In genomic region chr14:33362807-33363206, GRCm38 (mm10) we compare ENCODE assay signal across 14 mouse cellular contexts.
DNase-seq lines count a peak whose midpoint lies in the region; ATAC-seq and TF ChIP-seq lines count a peak whose summit lies in the region.
"Had no signal": no experiment of that assay in that cellular context is flagged by ENCODE, and none has a peak within 500 bp of the region (broad histone marks: within the 10 kb centered on the region; RNA-seq: fewer than 3 reads in every experiment).

No protein-coding gene starts in this region.

- 60% methylated on average over 10 of the region's 10 CpGs for WGBS in forebrain, embryonic 10.5 days
- 57% methylated on average over 10 of the region's 10 CpGs for WGBS in forebrain, postnatal 0 days
- 43% methylated on average over 10 of the region's 10 CpGs for WGBS in hindbrain, embryonic 10.5 days
- WGBS in hindbrain, embryonic 11.5 days, result 34% methylated on average over 10 of the region's 10 CpGs

- H3K27ac ChIP-seq in forebrain, embryonic 10.5 days, result peak overlapping the region; percentile 6; the same call in 1 of the 2 replicates
- H3K27ac ChIP-seq in forebrain, postnatal 0 days (ENCODE audit: low read depth, low read length), result no peak overlapping the region
- H3K27ac ChIP-seq in hindbrain, embryonic 10.5 days, result peak overlapping the region; percentile 62; the same call in 1 of the 2 replicates
- no peak overlapping the region for H3K27ac ChIP-seq in hindbrain, embryonic 11.5 days (ENCODE audit: low read depth, low read length)
- peak overlapping the region; percentile 27; the same call in 1 of the 2 replicates for H3K27ac ChIP-seq in testis, adult 2 months (ENCODE audit: control insufficient read depth, insufficient read depth, low read depth, low read length)
- H3K27ac ChIP-seq: forebrain, embryonic 15.5 days; hindbrain, embryonic 15.5 days had no signal

- H3K4me2 ChIP-seq in forebrain, postnatal 0 days (ENCODE audit: low read depth), result no peak overlapping the region
- H3K4me2 ChIP-seq in hindbrain, embryonic 11.5 days (replicated peaks; ENCODE audit: low read depth, low read length), result no peak overlapping the region
- H3K4me2 ChIP-seq: forebrain, embryonic 15.5 days; hindbrain, embryonic 15.5 days had no signal

- H3K4me1 ChIP-seq in forebrain, embryonic 10.5 days, result peaks cover 28% of the 10 kb centered on the region
- no peaks in the 10 kb centered on the region for H3K4me1 ChIP-seq in forebrain, postnatal 0 days (ENCODE audit: insufficient read depth)
- H3K4me1 ChIP-seq in hindbrain, embryonic 10.5 days (replicated peaks), result peaks cover 48% of the 10 kb centered on the region
- peaks cover 3% of the 10 kb centered on the region; the same call in 1 of the 2 replicates for H3K4me1 ChIP-seq in hindbrain, embryonic 11.5 days (replicated peaks; ENCODE audit: control insufficient read depth, insufficient read depth, low read length)
- no peaks in the 10 kb centered on the region; the same call in 1 of the 2 replicates for H3K4me1 ChIP-seq in testis, adult 2 months (ENCODE audit: control insufficient read depth, insufficient read depth, low read length)

- TF ChIP-seq POLR2A in testis, adult 2 months (IDR thresholded peaks at IDR 0.05; ENCODE audit: control insufficient read depth, low read depth, low read length), result no peak

- DNase-seq in forebrain, embryonic 10.5 days (ENCODE audit: extremely low spot score, low spot score), result no peak
- DNase-seq in forebrain, postnatal 0 days, result no peak
- no peak for DNase-seq in hindbrain, embryonic 10.5 days (ENCODE audit: low spot score)
- no peak for DNase-seq in hindbrain, embryonic 11.5 days (ENCODE audit: low spot score)
- no peak for DNase-seq in testis, postnatal 14 days (ENCODE audit: low spot score)
- no peak for DNase-seq in cerebellum, adult 18-20 months
- DNase-seq: cerebellum, adult 9-11 months; gastrocnemius, postnatal 10 days; layer of hippocampus, adult 9-11 months; left cerebral cortex, postnatal 4 days had no signal

- H3K27me3 ChIP-seq in forebrain, embryonic 10.5 days (ENCODE audit: poor library complexity, severe bottlenecking), result no peaks in the 10 kb centered on the region
- H3K27me3 ChIP-seq in forebrain, postnatal 0 days (ENCODE audit: insufficient read depth, low read length), result no peaks in the 10 kb centered on the region
- H3K27me3 ChIP-seq in hindbrain, embryonic 10.5 days (ENCODE audit: insufficient read depth, poor library complexity, severe bottlenecking), result peaks cover 8% of the 10 kb centered on the region; the same call in 1 of the 2 replicates
- no peaks in the 10 kb centered on the region for H3K27me3 ChIP-seq in hindbrain, embryonic 11.5 days (ENCODE audit: control insufficient read depth, insufficient read depth, low read length)
- H3K27me3 ChIP-seq in testis, adult 2 months (ENCODE audit: control insufficient read depth, insufficient read depth, low read length), result no peaks in the 10 kb centered on the region
- H3K27me3 ChIP-seq: forebrain, embryonic 15.5 days; hindbrain, embryonic 15.5 days had no signal

- H3K4me3 ChIP-seq in forebrain, embryonic 10.5 days, result no peak overlapping the region
- no peak overlapping the region for H3K4me3 ChIP-seq in forebrain, postnatal 0 days (ENCODE audit: low read depth, low read length)
- no peak overlapping the region for H3K4me3 ChIP-seq in hindbrain, embryonic 10.5 days
- no peak overlapping the region for H3K4me3 ChIP-seq in hindbrain, embryonic 11.5 days (ENCODE audit: low read depth, low read length)
- H3K4me3 ChIP-seq in testis, adult 2 months (ENCODE audit: control insufficient read depth, low read depth, low read length), result no peak overlapping the region
- H3K4me3 ChIP-seq: forebrain, embryonic 15.5 days; hindbrain, embryonic 15.5 days had no signal

- no peak overlapping the region for H3K9ac ChIP-seq in forebrain, postnatal 0 days
- H3K9ac ChIP-seq in hindbrain, embryonic 11.5 days (ENCODE audit: low read depth, low read length), result no peak overlapping the region
- H3K9ac ChIP-seq: forebrain, embryonic 15.5 days; hindbrain, embryonic 15.5 days had no signal

- TF ChIP-seq CTCF in forebrain, postnatal 0 days (IDR thresholded peaks at IDR 0.05; ENCODE audit: low read depth), result no peak
- TF ChIP-seq CTCF in testis, adult 2 months (IDR thresholded peaks at IDR 0.05; ENCODE audit: control insufficient read depth, insufficient read depth, insufficient replicate concordance, low read depth, low read length), result no peak

- ATAC-seq in forebrain, postnatal 0 days, result no peak
- ATAC-seq in hindbrain, embryonic 11.5 days (ENCODE audit: low FRiP score), result no peak
- no peak for ATAC-seq in cerebellum, adult (ENCODE audit: insufficient number of reproducible peaks, low FRiP score, low TSS enrichment)
- ATAC-seq: forebrain, embryonic 15.5 days had no signal

- no peaks in the 10 kb centered on the region for H3K36me3 ChIP-seq in forebrain, embryonic 10.5 days (replicated peaks)
- H3K36me3 ChIP-seq in forebrain, postnatal 0 days (ENCODE audit: insufficient read depth), result no peaks in the 10 kb centered on the region
- H3K36me3 ChIP-seq in hindbrain, embryonic 10.5 days, result no peaks in the 10 kb centered on the region
- no peaks in the 10 kb centered on the region for H3K36me3 ChIP-seq in hindbrain, embryonic 11.5 days (ENCODE audit: control insufficient read depth, insufficient read depth, low read length)
- no peaks in the 10 kb centered on the region for H3K36me3 ChIP-seq in testis, adult 2 months (ENCODE audit: control insufficient read depth, insufficient read depth, low read length)
- H3K36me3 ChIP-seq: forebrain, embryonic 15.5 days; hindbrain, embryonic 15.5 days had no signal

- no peaks in the 10 kb centered on the region for H3K9me3 ChIP-seq in forebrain, embryonic 10.5 days
- no peaks in the 10 kb centered on the region for H3K9me3 ChIP-seq in forebrain, postnatal 0 days (ENCODE audit: low read length)
- H3K9me3 ChIP-seq in hindbrain, embryonic 10.5 days, result no peaks in the 10 kb centered on the region
- H3K9me3 ChIP-seq in hindbrain, embryonic 11.5 days (ENCODE audit: control insufficient read depth, low read length), result no peaks in the 10 kb centered on the region
- H3K9me3 ChIP-seq: forebrain, embryonic 15.5 days; hindbrain, embryonic 15.5 days had no signal

Comparison
In these comparisons a context has a peak if more than half of its experiments do, and no peak if none do; other contexts are left out.
1. H3K27ac ChIP-seq: peak in forebrain, embryonic 10.5 days (single experiment), hindbrain, embryonic 10.5 days (single experiment) and testis, adult 2 months (single experiment); none in forebrain, postnatal 0 days (single experiment) and hindbrain, embryonic 11.5 days (single experiment).